Mouse (Mus musculus) liver, embryonic 14.5 days (tissue): ENCODE data around the gene Cuta.

Experiments
- CTCF ChIP-seq: IDR thresholded peaks from 2 replicates; pipeline ENCODE4 v1.5.1; 2016; ENCODE audit warnings: antibody characterized with exemption, low read depth, control low read depth
- EP300 ChIP-seq: IDR thresholded peaks from 2 replicates; pipeline ENCODE4 v1.6.1; 2016; ENCODE audit warnings: antibody characterized with exemption, low read depth

- TF ChIP-seq CTCF, result no peak
- peak; percentile 85 for TF ChIP-seq EP300
Observed at GRCm38 (mm10) chr17:26956895-26957294, 17.5 kb upstream of the Cuta start.
